Mouse (Mus musculus): ENCODE data around the gene Cylc2. TPM values are rescaled to one million over a fixed set of nuclear protein-coding genes. Genes with fewer than 3 reads are reported as not detected.

Cylc2 gene
- polyA plus RNA-seq (2012; rRNA removed): not detected in 2 replicates

GRCm38 (mm10) chr4:51216378-51216777 lies at the start of gene Cylc2:
Cylc2 (plus strand) TSS chr4:51216678.
- DNase-seq: no peak
- no peak for TF ChIP-seq POLR2A (IDR thresholded peaks at IDR 0.05; ENCODE audit: borderline replicate concordance, extremely low read depth, low read depth, low read length)
- Histone ChIP-seq H3K4me3 (replicated peaks; ENCODE audit: extremely low read depth, low read depth, low read length) (no peak within 1 kb of the TSS), H3K4me1 (ENCODE audit: control insufficient read depth, insufficient read depth, low read length) (no peaks in the 10 kb centered on the region)
- 80% methylated on average over 1 of the region's 1 CpGs for WGBS
